Mouse (Mus musculus) ES-Bruce4 (cell line): ENCODE data around the gene Snrnp48. TPM values are rescaled to one million over a fixed set of nuclear protein-coding genes. Genes with fewer than 3 reads are reported as not detected.

Experiments used
- H3K27ac ChIP-seq: 2 replicates; pipeline ENCODE4 v1.5.1; 2012; ENCODE audit warnings: low read length, inconsistent platforms; ENCODE audit not compliant: insufficient read depth
- H3K27me3 ChIP-seq: 2 replicates; pipeline ENCODE4 v1.6.1; 2012; ENCODE audit warnings: mild to moderate bottlenecking, low read length, inconsistent platforms; ENCODE audit not compliant: control insufficient read depth, poor library complexity, insufficient read depth, severe bottlenecking
- H3K36me3 ChIP-seq: 2 replicates; pipeline ENCODE4 v1.6.1; 2012; ENCODE audit warnings: inconsistent platforms, mild to moderate bottlenecking, low read length, moderate library complexity; ENCODE audit not compliant: control insufficient read depth, poor library complexity, insufficient read depth, severe bottlenecking
- H3K4me1 ChIP-seq: one replicate; pipeline ENCODE4 v1.8.1; 2011; ENCODE audit warnings: low read length; ENCODE audit not compliant: control insufficient read depth, insufficient read depth
- H3K4me3 ChIP-seq: 2 replicates; pipeline ENCODE4 v1.5.1; 2011; ENCODE audit warnings: low read depth, mild to moderate bottlenecking, low read length
- H3K9ac ChIP-seq: 2 replicates; pipeline ENCODE4 v1.6.1; 2012; ENCODE audit warnings: low read depth, mild to moderate bottlenecking, inconsistent platforms; ENCODE audit not compliant: poor library complexity, severe bottlenecking
- H3K9me3 ChIP-seq: replicated peaks from 2 replicates; pipeline ENCODE4 v1.6.1; 2012; ENCODE audit warnings: mild to moderate bottlenecking, low read length, inconsistent platforms; ENCODE audit not compliant: control insufficient read depth, poor library complexity, insufficient read depth, severe bottlenecking
- CTCF ChIP-seq: IDR thresholded peaks from one replicate; pipeline ENCODE4 v1.8.1; 2011; ENCODE audit warnings: low read depth, low read length
- EP300 ChIP-seq: IDR thresholded peaks from 2 replicates; pipeline ENCODE4 v1.6.1; 2011; ENCODE audit warnings: low read depth, low read length; ENCODE audit not compliant: insufficient read depth
- POLR2A ChIP-seq: IDR thresholded peaks from one replicate; pipeline ENCODE4 v1.8.1; 2011; ENCODE audit warnings: low read length; ENCODE audit not compliant: insufficient read depth
- polyA plus RNA-seq: library from polyadenylated mRNA; stranded (reverse); fragments of >200 nt; gene quantifications from 2 replicates; pipeline ENCODE4 v1.2.4, GENCODE M21; 2011; ENCODE audit warnings: low read depth; ENCODE audit not compliant: missing spikeins, insufficient read depth, insufficient read length

The Snrnp48 gene
- polyA plus RNA-seq, 1 experiment: 101 TPM

DNA sequence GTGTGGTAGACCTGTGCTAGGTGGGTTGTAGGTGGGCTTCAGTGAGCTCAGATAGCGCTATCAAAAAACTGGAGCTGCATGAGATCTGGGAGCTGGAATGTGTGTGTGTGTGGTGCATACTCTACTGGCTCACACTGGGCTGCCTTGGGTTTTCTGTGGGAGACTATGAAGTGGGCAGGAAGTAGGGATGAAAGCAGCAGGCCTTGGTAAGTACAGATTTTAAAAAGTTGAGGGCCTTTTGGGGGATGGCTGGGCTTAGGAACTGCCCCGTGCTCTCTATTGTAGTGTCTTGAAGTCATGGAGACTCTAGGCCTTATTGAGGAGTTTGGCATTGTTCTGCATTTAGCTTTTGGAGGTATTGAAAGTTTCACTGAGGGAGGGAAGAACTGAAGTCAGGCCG, 13.9 kb downstream of the Snrnp48 start:
- Histone ChIP-seq H3K36me3 (peaks cover 80% of the 10 kb centered on the region), H3K9ac (no peak overlapping the region), H3K4me3 (no peak overlapping the region), H3K4me1 (no peaks in the 10 kb centered on the region), H3K9me3 (peaks cover 4% of the 10 kb centered on the region), H3K27me3 (no peaks in the 10 kb centered on the region), H3K27ac (no peak overlapping the region)
- TF ChIP-seq EP300: no peak
- no peak for TF ChIP-seq CTCF
- TF ChIP-seq POLR2A: no peak

DNA sequence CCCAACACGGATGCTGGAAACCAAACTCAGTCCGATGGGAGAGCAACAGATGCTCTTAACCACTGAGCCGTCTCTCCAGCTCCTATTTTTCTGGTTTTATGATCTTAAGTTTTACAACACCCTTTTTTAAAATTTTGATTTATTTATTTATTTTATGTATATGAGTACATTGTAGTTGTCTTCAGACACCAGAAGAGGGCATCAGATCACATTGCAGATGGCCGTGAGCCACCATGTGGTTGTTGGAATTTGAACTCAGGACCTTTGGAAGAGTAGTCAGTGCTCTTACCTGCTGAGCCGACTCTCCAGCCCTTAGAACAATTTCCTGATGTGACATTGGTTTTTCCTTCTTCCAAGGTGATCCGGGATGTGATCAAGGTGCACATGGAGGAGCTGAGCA, 15.6 kb downstream of the Snrnp48 start:
- Histone ChIP-seq H3K27ac (no peak overlapping the region), H3K27me3 (no peaks in the 10 kb centered on the region), H3K36me3 (peaks cover 83% of the 10 kb centered on the region), H3K4me3 (no peak overlapping the region), H3K9ac (no peak overlapping the region), H3K9me3 (peaks cover 8% of the 10 kb centered on the region), H3K4me1 (no peaks in the 10 kb centered on the region)
- no peak for TF ChIP-seq EP300
- TF ChIP-seq CTCF: no peak
- TF ChIP-seq POLR2A: no peak

DNA sequence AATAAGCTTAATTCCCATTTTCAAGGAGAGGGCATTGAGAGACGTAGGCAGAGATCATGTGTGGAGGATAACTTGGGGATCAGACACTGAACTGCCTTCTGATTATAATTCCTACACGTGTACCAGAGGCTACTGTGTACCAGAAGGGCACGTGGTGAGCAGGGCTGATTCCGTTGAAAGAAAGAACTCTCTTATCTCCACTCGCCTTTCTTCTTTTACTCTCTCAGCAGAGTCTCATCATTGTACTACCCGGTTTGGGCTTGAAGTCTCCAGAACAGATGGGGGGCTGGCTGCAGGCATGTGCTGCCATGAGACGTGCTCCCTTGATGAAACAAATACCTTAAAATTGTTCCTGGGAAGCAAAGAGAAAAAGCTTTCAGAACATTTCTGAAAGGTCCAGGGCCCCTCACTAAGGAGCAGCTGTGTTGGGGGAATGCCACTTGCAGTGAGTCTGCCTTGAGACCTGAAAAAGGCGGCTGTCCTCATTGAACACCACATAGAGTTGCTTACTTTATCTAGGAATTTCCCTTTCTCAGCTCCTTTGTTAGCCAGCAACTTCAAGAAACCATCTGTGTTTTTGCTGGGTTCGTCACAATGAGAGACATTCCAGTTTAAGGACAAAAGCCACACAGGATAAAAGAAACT, 25.6 kb downstream of the Snrnp48 start:
- Histone ChIP-seq H3K4me1 (no peaks in the 10 kb centered on the region), H3K9me3 (peaks cover 3% of the 10 kb centered on the region), H3K36me3 (peaks cover 17% of the 10 kb centered on the region), H3K4me3 (no peak overlapping the region), H3K9ac (no peak overlapping the region), H3K27me3 (no peaks in the 10 kb centered on the region), H3K27ac (no peak overlapping the region)
- no peak for TF ChIP-seq EP300
- TF ChIP-seq CTCF: no peak
- no peak for TF ChIP-seq POLR2A

DNA sequence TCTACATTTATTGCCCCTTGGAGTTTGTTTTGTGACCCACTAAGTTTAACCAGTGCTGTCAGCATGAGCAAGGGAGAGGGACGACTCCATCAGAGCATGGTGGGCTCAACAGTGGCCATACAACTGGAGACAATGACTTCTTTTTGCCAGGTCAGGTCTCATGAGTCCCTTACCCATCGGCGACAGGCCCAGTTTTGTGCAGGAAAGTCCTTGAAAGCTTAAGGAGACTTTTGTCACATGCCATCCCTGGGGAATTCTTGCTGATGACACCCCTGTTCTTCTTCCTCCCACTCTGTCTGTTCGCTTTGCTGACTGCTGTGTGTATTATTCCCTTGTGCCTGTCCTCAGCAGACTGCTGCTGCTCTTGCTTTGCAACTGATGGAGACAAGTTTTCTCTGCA, 27.7 kb downstream of the Snrnp48 start:
- Histone ChIP-seq H3K27me3 (no peaks in the 10 kb centered on the region), H3K9ac (no peak overlapping the region), H3K36me3 (peaks cover 8% of the 10 kb centered on the region), H3K9me3 (peaks cover 3% of the 10 kb centered on the region), H3K4me1 (no peaks in the 10 kb centered on the region), H3K27ac (no peak overlapping the region), H3K4me3 (no peak overlapping the region)
- no peak for TF ChIP-seq POLR2A
- TF ChIP-seq EP300: no peak
- no peak for TF ChIP-seq CTCF

DNA sequence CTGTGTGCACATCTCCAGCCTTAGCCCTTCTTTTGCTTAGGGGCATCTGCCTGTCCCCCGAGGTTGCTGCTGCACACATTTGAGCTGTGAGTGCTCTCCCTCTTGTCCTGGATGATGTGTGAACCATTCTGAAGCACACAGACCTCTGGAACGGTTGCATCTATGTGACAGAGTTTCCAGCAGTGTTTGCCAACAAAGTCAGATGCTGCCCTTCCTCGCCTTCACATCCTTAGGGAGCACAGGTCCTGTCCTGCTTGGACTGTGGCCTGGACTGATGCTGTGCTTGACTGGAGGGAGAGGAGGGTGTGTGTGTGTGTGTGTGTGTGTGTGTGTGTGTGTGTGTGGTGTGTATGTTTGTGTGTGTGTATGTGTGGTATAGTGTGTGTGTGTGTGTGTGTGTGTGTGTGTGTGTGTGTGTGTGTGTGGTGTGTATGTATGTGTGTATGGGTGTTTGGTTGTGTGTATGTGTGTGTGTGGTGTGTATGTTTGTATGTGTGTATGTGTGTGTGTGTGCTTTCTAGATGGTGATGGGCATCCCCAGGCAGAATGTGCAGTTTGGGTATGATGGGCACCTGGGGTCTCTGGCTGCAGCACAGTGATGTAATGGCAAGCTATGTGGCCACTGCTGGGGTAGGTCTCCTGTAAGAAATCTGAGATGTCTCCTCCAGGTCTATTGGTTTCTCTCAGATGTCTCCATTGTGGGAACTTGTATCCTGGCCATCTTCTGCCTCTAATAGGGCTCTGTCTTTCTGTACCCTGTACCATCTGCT, 28.3 kb downstream of the Snrnp48 start:
- Histone ChIP-seq H3K27ac (no peak overlapping the region), H3K9ac (no peak overlapping the region), H3K4me3 (no peak overlapping the region), H3K27me3 (no peaks in the 10 kb centered on the region), H3K9me3 (peaks cover 3% of the 10 kb centered on the region), H3K36me3 (peaks cover 5% of the 10 kb centered on the region; the same call in 1 of the 2 replicates), H3K4me1 (no peaks in the 10 kb centered on the region)
- TF ChIP-seq POLR2A (no peak), EP300 (no peak), CTCF (no peak)

DNA sequence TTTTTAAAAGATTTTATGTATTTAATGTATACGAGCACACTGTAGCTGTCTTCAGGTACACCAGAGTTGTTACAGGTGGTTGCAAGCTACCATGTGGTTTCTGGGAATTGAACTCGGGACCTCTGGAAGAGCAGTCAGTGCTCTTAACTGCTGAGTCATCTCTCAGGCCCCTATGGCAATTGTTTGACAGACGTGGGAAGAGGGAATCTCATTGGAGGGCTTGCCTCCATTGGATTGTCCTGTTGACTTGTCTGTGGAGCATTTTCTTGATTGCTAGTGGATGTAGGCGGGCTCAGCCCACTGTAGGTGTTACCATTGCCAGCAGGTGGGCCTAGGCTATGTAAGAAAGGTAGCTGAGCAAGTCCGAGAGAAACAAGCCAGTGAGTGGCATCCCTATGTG, 29.9 kb downstream of the Snrnp48 start:
- Histone ChIP-seq H3K4me3 (no peak overlapping the region), H3K27me3 (no peaks in the 10 kb centered on the region), H3K4me1 (no peaks in the 10 kb centered on the region), H3K9me3 (peaks cover 3% of the 10 kb centered on the region; the same call in 1 of the 2 replicates), H3K27ac (no peak overlapping the region), H3K36me3 (no peaks in the 10 kb centered on the region), H3K9ac (no peak overlapping the region)
- TF ChIP-seq EP300: no peak
- TF ChIP-seq CTCF: no peak
- no peak for TF ChIP-seq POLR2A
